Mouse (Mus musculus) lung, postnatal 10 days (tissue): ENCODE measurements at regions not wholly inside any gene's neighbourhood (a gene's known extent, or its start where the extent isn't known, plus 50 kb on each side); places are given as distances from the start of the nearest gene placed in this dataset.
A peak's percentile ranks its signal among the peaks of the same experiment; 100 is the strongest.

ENCODE experiments used
- DNase-seq: peaks from one replicate; pipeline ENCODE4 v3.0.0; 2021

GRCm38 (mm10) chr14:24550763-24551471 lies 64.0 kb downstream of the Rps24 start:
- DNase-seq, result no peak

- DNase-seq, result no peak
Observed at GRCm38 (mm10) chr14:24551472-24551783, 64.5 kb downstream of the Rps24 start.

- DNase-seq, result peak; percentile 11
Observed at GRCm38 (mm10) chr14:24564801-24565624, 78.1 kb downstream of the Rps24 start.

GRCm38 (mm10) chr14:24565718-24566322 lies 78.9 kb downstream of the Rps24 start:
- peak; percentile 7 for DNase-seq

- no peak for DNase-seq
Observed at GRCm38 (mm10) chr14:24575111-24575510, 88.2 kb downstream of the Rps24 start.

- peak; percentile 86 for DNase-seq
Observed at GRCm38 (mm10) chr14:24578535-24579111, 91.7 kb downstream of the Rps24 start.

GRCm38 (mm10) chr14:24579153-24579795 lies 92.3 kb downstream of the Rps24 start:
- DNase-seq, result peak; percentile 11

- no peak for DNase-seq
Observed at GRCm38 (mm10) chr14:24586133-24586908, 99.4 kb downstream of the Rps24 start.

- no peak for DNase-seq
Observed at GRCm38 (mm10) chr14:24586982-24587672, 100.2 kb downstream of the Rps24 start.

GRCm38 (mm10) chr14:24588041-24588440 lies 101.1 kb downstream of the Rps24 start:
- DNase-seq, result no peak

- no peak for DNase-seq
Observed at GRCm38 (mm10) chr14:24606444-24607173, 119.7 kb downstream of the Rps24 start.

GRCm38 (mm10) chr14:24608356-24608755 lies 121.4 kb downstream of the Rps24 start:
- DNase-seq, result no peak

- DNase-seq, result no peak
Observed at GRCm38 (mm10) chr14:24612254-24612995, 125.5 kb downstream of the Rps24 start.

- no peak for DNase-seq
Observed at GRCm38 (mm10) chr14:24615776-24616175, 128.9 kb downstream of the Rps24 start.

GRCm38 (mm10) chr14:24616306-24617125 lies 129.6 kb downstream of the Rps24 start:
- DNase-seq, result peak; percentile 5

- no peak for DNase-seq
Observed at GRCm38 (mm10) chr14:24617126-24617375, 130.1 kb downstream of the Rps24 start.

- no peak for DNase-seq
Observed at GRCm38 (mm10) chr14:24617393-24617861, 130.5 kb downstream of the Rps24 start.

GRCm38 (mm10) chr14:24618226-24619038 lies 131.5 kb downstream of the Rps24 start:
- peak; percentile 16 for DNase-seq
